Mouse (Mus musculus): ENCODE measurements at regions not wholly inside any gene's neighbourhood (a gene's known extent, or its start where the extent isn't known, plus 50 kb on each side); places are given as distances from the start of the nearest gene placed in this dataset.

DNA sequence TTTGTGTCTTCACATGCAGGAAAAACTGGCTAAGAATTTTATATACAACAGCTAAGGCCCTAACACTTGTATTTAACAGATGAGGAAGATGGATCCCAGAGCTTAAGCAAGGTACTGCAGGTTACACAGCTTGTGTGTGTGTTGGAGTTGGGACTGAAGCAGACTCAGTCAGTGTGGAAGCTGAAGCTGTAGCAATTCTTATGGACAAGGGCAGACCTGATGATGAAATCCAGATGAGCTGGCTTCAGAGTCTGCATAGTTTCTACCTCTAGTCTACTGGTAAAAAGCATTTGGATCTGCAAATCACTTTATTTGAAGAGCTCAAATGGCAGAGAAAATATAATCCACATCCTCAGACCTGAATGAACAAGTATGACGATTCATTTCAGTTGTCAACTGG lies 226.7 kb downstream of the Bcl2l11 start:
- TF ChIP-seq CTCF (IDR thresholded peaks at IDR 0.05; ENCODE audit: low read depth, low read length) (no peak), POLR2A (IDR thresholded peaks at IDR 0.05; ENCODE audit: borderline replicate concordance, low read depth, low read length) (no peak)

All from bone marrow macrophage, adult 2 months (primary cell).